Mouse (Mus musculus): ENCODE results near the gene Ttc33. TPM values are rescaled to one million over a fixed set of nuclear protein-coding genes. Genes with fewer than 3 reads are reported as not detected.

The Ttc33 gene
- total and polyA plus RNA-seq, 2 experiments from 2014 or later: 32.9 to 33.6 TPM

DNA sequence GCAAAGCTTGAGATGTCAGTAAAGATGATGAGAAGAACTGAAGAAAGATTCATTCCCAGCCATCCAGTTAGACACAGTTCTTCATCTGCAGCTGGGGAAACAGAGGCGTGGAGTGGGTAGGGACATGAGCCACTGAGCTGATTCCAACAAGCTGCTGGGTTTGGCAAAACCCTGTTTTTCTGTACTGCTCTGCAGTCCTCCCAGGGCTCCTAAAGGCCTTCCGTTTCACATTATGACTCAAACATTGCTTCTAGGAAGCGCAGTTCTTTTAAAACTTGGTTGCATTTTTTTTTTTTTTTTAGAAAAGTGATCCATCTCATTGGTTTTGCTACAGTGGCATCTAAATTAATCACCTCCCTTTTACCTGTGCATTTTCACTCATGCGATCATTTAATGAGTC lies 53.2 kb downstream of the Ttc33 start:
- no peak for TF ChIP-seq EP300 (IDR thresholded peaks at IDR 0.05; ENCODE audit: low read depth)
- no peak for TF ChIP-seq CTCF (IDR thresholded peaks at IDR 0.05; ENCODE audit: low read depth)
- DNase-seq (ENCODE audit: low spot score) (peak; percentile 30), ATAC-seq (ENCODE audit: insufficient read depth, low read depth) (no peak)
- WGBS: 90% methylated on average over 4 of the region's 4 CpGs
- no peaks in the 10 kb centered on the region for H3K9me3 ChIP-seq (replicated peaks; ENCODE audit: control insufficient read depth, low read length)
- peaks cover 24% of the 10 kb centered on the region for H3K4me1 ChIP-seq (ENCODE audit: control insufficient read depth, insufficient read depth)
- H3K9ac ChIP-seq (replicated peaks; ENCODE audit: low read depth, low read length): no peak overlapping the region
- no peak overlapping the region for H3K4me3 ChIP-seq (ENCODE audit: low read depth, low read length)
- H3K36me3 ChIP-seq (replicated peaks; ENCODE audit: control insufficient read depth, insufficient read depth, low read length): no peaks in the 10 kb centered on the region; the same call in 1 of the 2 replicates
- H3K4me2 ChIP-seq (ENCODE audit: low read depth, low read length): no peak overlapping the region
- no peak overlapping the region for H3K27ac ChIP-seq (ENCODE audit: low read depth)
- peaks cover 22% of the 10 kb centered on the region for H3K27me3 ChIP-seq (ENCODE audit: control insufficient read depth, insufficient read depth, low read length)

DNA sequence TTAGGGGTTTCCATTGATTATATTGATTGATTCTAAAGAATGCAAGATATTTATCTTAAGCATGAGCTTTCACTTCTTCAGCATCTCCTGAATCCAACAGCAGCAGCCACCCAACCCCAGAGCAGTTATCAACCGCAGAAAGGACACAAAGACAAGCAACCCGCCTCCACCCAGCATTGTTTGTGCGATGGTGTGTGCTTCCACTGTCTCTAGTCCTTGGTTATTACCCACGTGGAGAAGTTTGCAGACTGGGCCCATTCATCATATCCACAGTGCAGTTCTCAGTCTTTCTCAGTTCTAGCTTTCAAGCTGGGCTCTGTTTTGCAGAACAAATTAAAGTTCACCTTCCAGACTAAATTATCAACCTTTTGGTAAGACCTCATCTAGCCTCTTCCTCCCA lies 54.0 kb downstream of the Ttc33 start:
- DNase-seq (ENCODE audit: low spot score) (no peak), ATAC-seq (ENCODE audit: insufficient read depth, low read depth) (no peak)
- peaks cover 29% of the 10 kb centered on the region for H3K27me3 ChIP-seq (ENCODE audit: control insufficient read depth, insufficient read depth, low read length)
- H3K4me3 ChIP-seq (ENCODE audit: low read depth, low read length): 0 out of 2 replicates have a peak overlapping the region, but pooled peaks have one; percentile 61
- no peaks in the 10 kb centered on the region for H3K9me3 ChIP-seq (replicated peaks; ENCODE audit: control insufficient read depth, low read length)
- no peak overlapping the region for H3K9ac ChIP-seq (replicated peaks; ENCODE audit: low read depth, low read length)
- peak overlapping the region; percentile 89; the same call in 1 of the 2 replicates for H3K4me2 ChIP-seq (ENCODE audit: low read depth, low read length)
- WGBS: 60% methylated on average over 4 of the region's 4 CpGs
- TF ChIP-seq EP300 (IDR thresholded peaks at IDR 0.05; ENCODE audit: low read depth): no peak
- TF ChIP-seq CTCF (IDR thresholded peaks at IDR 0.05; ENCODE audit: low read depth): no peak
- H3K36me3 ChIP-seq (replicated peaks; ENCODE audit: control insufficient read depth, insufficient read depth, low read length): no peaks in the 10 kb centered on the region; the same call in 1 of the 2 replicates
- H3K4me1 ChIP-seq (ENCODE audit: control insufficient read depth, insufficient read depth): peaks cover 30% of the 10 kb centered on the region
- no peak overlapping the region for H3K27ac ChIP-seq (ENCODE audit: low read depth)

DNA sequence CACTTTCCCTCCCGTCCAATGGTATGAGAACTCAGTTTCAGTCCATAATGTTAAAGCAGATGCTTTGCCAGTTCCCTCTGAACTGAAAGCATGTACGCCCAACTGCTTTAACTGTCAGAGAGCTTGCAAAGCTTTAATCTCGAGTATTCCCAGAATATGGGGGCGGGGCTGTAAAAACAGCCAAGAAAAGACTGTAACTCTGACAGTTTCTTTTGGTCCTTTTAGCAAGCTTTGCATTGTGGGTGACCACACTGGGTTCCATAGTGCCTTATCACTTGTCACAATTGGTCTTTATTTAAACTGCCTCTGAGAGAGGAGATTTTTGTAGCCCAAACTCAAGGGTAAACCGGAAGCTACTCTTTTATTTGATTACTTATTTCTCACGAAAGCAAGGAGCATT lies 54.6 kb downstream of the Ttc33 start:
- H3K36me3 ChIP-seq (replicated peaks; ENCODE audit: control insufficient read depth, insufficient read depth, low read length): no peaks in the 10 kb centered on the region
- H3K9me3 ChIP-seq (replicated peaks; ENCODE audit: control insufficient read depth, low read length): no peaks in the 10 kb centered on the region
- H3K4me1 ChIP-seq (ENCODE audit: control insufficient read depth, insufficient read depth): peaks cover 32% of the 10 kb centered on the region
- H3K4me3 ChIP-seq (ENCODE audit: low read depth, low read length): peak overlapping the region; percentile 61
- ATAC-seq (ENCODE audit: insufficient read depth, low read depth) (no peak), DNase-seq (ENCODE audit: low spot score) (no peak)
- peak overlapping the region; percentile 22; the same call in 1 of the 2 replicates for H3K27ac ChIP-seq (ENCODE audit: low read depth)
- H3K4me2 ChIP-seq (ENCODE audit: low read depth, low read length): peak overlapping the region; percentile 89; the same call in 1 of the 2 replicates
- 49% methylated on average over 6 of the region's 6 CpGs for WGBS
- H3K9ac ChIP-seq (replicated peaks; ENCODE audit: low read depth, low read length): no peak overlapping the region
- TF ChIP-seq CTCF (IDR thresholded peaks at IDR 0.05; ENCODE audit: low read depth): no peak
- TF ChIP-seq EP300 (IDR thresholded peaks at IDR 0.05; ENCODE audit: low read depth): no peak
- H3K27me3 ChIP-seq (ENCODE audit: control insufficient read depth, insufficient read depth, low read length): peaks cover 32% of the 10 kb centered on the region

DNA sequence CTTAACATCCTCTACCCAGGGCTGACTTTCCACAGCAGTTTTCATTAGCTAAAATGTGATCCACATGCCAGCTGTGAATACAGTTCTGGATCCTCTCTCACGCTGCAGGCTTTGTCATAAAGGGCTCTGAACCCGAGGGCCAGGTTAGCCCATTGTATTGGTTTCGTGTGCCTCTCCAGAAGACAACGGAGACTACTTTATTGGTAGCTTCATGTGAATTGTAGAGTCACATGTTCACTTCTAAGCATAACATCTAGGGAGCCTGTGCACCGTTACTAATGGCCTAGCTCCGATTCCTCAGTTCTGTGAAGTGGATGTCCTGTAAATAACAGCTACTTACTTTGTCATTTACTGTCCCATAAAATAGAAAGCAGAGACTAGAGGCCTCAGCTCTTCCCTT lies 55.0 kb downstream of the Ttc33 start:
- 72% methylated on average over 6 of the region's 6 CpGs for WGBS
- TF ChIP-seq CTCF (IDR thresholded peaks at IDR 0.05; ENCODE audit: low read depth) (no peak), EP300 (IDR thresholded peaks at IDR 0.05; ENCODE audit: low read depth) (no peak)
- peaks cover 32% of the 10 kb centered on the region for H3K27me3 ChIP-seq (ENCODE audit: control insufficient read depth, insufficient read depth, low read length)
- H3K9me3 ChIP-seq (replicated peaks; ENCODE audit: control insufficient read depth, low read length): no peaks in the 10 kb centered on the region
- DNase-seq (ENCODE audit: low spot score): no peak
- H3K36me3 ChIP-seq (replicated peaks; ENCODE audit: control insufficient read depth, insufficient read depth, low read length): no peaks in the 10 kb centered on the region
- ATAC-seq (ENCODE audit: insufficient read depth, low read depth): no peak
- H3K4me2 ChIP-seq (ENCODE audit: low read depth, low read length): peak overlapping the region; percentile 89; the same call in 1 of the 2 replicates
- H3K9ac ChIP-seq (replicated peaks; ENCODE audit: low read depth, low read length): no peak overlapping the region
- H3K4me1 ChIP-seq (ENCODE audit: control insufficient read depth, insufficient read depth): peaks cover 31% of the 10 kb centered on the region
- peak overlapping the region; percentile 22; the same call in 1 of the 2 replicates for H3K27ac ChIP-seq (ENCODE audit: low read depth)
- H3K4me3 ChIP-seq (ENCODE audit: low read depth, low read length): peak overlapping the region; percentile 61

DNA sequence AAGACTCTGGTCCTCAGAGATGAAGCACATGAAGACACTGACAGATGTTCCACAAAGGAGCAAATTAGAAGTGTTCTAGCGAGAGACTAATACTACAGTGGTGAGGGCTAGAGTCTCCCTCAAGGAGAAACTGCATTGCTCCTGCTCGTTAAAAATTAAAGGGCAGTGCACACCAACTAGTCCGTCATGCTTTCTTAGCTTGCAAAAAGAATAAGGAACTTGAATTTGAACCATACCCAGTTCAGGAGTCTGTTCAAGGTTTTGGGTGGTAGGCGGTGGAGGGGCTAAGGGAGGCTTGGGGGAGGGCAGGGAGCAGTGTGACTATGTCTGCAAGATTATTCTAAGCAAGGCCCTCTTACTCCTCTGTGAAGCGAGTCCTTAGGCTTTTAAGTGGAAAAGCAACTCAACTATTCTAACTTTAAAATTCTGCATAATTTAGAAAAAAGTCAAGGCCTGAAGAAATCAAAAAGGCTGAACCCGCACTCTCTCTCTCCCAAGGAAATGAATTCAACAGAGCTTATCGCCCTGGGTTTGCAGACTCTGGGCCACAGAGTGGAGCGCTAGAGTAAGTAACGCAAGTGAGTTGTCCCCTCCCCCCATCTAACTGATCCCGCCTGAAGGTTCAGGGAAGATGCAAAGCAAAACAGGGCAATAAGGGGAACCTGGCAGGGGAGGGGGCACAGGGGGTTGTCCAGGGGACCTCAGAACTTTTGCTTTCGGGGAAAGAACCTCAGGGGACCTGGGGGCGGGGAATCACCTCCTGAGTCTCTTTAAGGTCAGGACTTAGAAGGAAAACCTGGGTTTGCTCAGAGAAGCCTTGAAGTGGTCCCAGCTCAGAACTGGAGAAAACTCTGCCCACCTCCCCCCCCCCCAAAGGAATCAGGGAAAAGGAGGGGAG lies 56.2 kb downstream of the Ttc33 start:
- ATAC-seq (ENCODE audit: insufficient read depth, low read depth): no peak
- peak; percentile 41 for DNase-seq (ENCODE audit: low spot score)
- Histone ChIP-seq H3K27me3 (ENCODE audit: control insufficient read depth, insufficient read depth, low read length) (peaks cover 40% of the 10 kb centered on the region), H3K9ac (replicated peaks; ENCODE audit: low read depth, low read length) (peak overlapping the region; percentile 10; the same call in 1 of the 2 replicates), H3K36me3 (replicated peaks; ENCODE audit: control insufficient read depth, insufficient read depth, low read length) (no peaks in the 10 kb centered on the region), H3K9me3 (replicated peaks; ENCODE audit: control insufficient read depth, low read length) (no peaks in the 10 kb centered on the region), H3K4me1 (ENCODE audit: control insufficient read depth, insufficient read depth) (peaks cover 27% of the 10 kb centered on the region), H3K4me2 (ENCODE audit: low read depth, low read length) (peak overlapping the region; percentile 89), H3K4me3 (ENCODE audit: low read depth, low read length) (peak overlapping the region; percentile 61), H3K27ac (ENCODE audit: low read depth) (peak overlapping the region; percentile 19)
- 36% methylated on average over 12 of the region's 12 CpGs for WGBS
- no peak for TF ChIP-seq EP300 (IDR thresholded peaks at IDR 0.05; ENCODE audit: low read depth)
- TF ChIP-seq CTCF (IDR thresholded peaks at IDR 0.05; ENCODE audit: low read depth): peak; percentile 40; the same call in 1 of the 2 replicates

All from heart, postnatal 0 days (tissue).